8 mouse cellular contexts compared by ENCODE assay signal in genomic region chr12:86984194-86984555, GRCm38 (mm10). TPM values are rescaled to one million over a fixed set of nuclear protein-coding genes. Genes with fewer than 3 reads are reported as not detected.
DNase-seq lines count a peak whose midpoint lies in the region; ATAC-seq and TF ChIP-seq lines count a peak whose summit lies in the region.
"Had no signal": no experiment of that assay in that cellular context is flagged by ENCODE, and none has a peak within 500 bp of the region (broad histone marks: within the 10 kb centered on the region; RNA-seq: fewer than 3 reads in every experiment).

No protein-coding gene starts in this region.

- H3K36me3 ChIP-seq in lung, postnatal 0 days (ENCODE audit: insufficient read depth, low read length) = no peaks in the 10 kb centered on the region
- H3K36me3 ChIP-seq in hindbrain, embryonic 15.5 days = no peaks in the 10 kb centered on the region
- H3K36me3 ChIP-seq in midbrain, embryonic 12.5 days = no peaks in the 10 kb centered on the region

- intact Hi-C loops in left cerebral cortex, postnatal 25 days (cut with DNase I) = loop anchor here (5.0 kb wide), 1 partner anchor 68 kb away; no protein-coding TSS in a partner anchor

- no peak overlapping the region for H3K27ac ChIP-seq in lung, postnatal 0 days (ENCODE audit: low read length)
- no peak overlapping the region for H3K27ac ChIP-seq in hindbrain, embryonic 15.5 days (replicated peaks)
- no peak overlapping the region for H3K27ac ChIP-seq in midbrain, embryonic 12.5 days (replicated peaks)

- no peak for TF ChIP-seq EP300 in lung, postnatal 0 days (IDR thresholded peaks at IDR 0.05)

- H3K4me1 ChIP-seq in lung, postnatal 0 days (ENCODE audit: insufficient read depth, low read depth, low read length) = no peaks in the 10 kb centered on the region
- H3K4me1 ChIP-seq in lung, adult 2 months (ENCODE audit: control insufficient read depth, insufficient read depth, low read length) = no peaks in the 10 kb centered on the region
- peaks cover 22% of the 10 kb centered on the region for H3K4me1 ChIP-seq in hindbrain, embryonic 15.5 days (replicated peaks)
- H3K4me1 ChIP-seq in midbrain, embryonic 12.5 days = peaks cover 15% of the 10 kb centered on the region

- 3% methylated on average over 6 of the region's 6 CpGs for WGBS in lung, postnatal 0 days
- 4% methylated on average over 6 of the region's 6 CpGs for WGBS in lung, adult 2 months
- 4% methylated on average over 6 of the region's 6 CpGs for WGBS in hindbrain, embryonic 15.5 days
- WGBS in midbrain, embryonic 12.5 days = 6% methylated on average over 6 of the region's 6 CpGs

- peaks cover 18% of the 10 kb centered on the region for H3K27me3 ChIP-seq in lung, postnatal 0 days (replicated peaks; ENCODE audit: insufficient read depth, low read length)
- peaks cover 31% of the 10 kb centered on the region for H3K27me3 ChIP-seq in hindbrain, embryonic 15.5 days
- peaks cover 96% of the 10 kb centered on the region for H3K27me3 ChIP-seq in midbrain, embryonic 12.5 days

- peak; percentile 34 for DNase-seq in lung, postnatal 0 days (ENCODE audit: low spot score)
- no peak for DNase-seq in lung, adult 2 months
- DNase-seq in adrenal gland, postnatal 10 days = peak; percentile 79
- no peak for DNase-seq in left cerebral cortex, postnatal 25 days (ENCODE audit: low spot score in 2 of 2)
- no peak for DNase-seq in T-cell, adult 2 months (ENCODE audit: low spot score)

- H3K9ac ChIP-seq in lung, postnatal 0 days (replicated peaks; ENCODE audit: low read depth) = no peak overlapping the region
- no peak overlapping the region; the same call in 1 of the 2 replicates for H3K9ac ChIP-seq in hindbrain, embryonic 15.5 days
- H3K9ac ChIP-seq in midbrain, embryonic 12.5 days (replicated peaks) = no peak overlapping the region

- H3K4me2 ChIP-seq in lung, postnatal 0 days (replicated peaks; ENCODE audit: low read depth, low read length) = no peak overlapping the region
- peak overlapping the region; percentile 46 for H3K4me2 ChIP-seq in hindbrain, embryonic 15.5 days
- H3K4me2 ChIP-seq in midbrain, embryonic 12.5 days (replicated peaks) = peak overlapping the region; percentile 51

- TF ChIP-seq CTCF in lung, postnatal 0 days (IDR thresholded peaks at IDR 0.05) = no peak
- TF ChIP-seq CTCF in lung, adult 2 months (IDR thresholded peaks at IDR 0.05; ENCODE audit: insufficient read depth, low read length) = no peak

- no peaks in the 10 kb centered on the region for H3K9me3 ChIP-seq in lung, postnatal 0 days (ENCODE audit: low read length)
- H3K9me3 ChIP-seq in hindbrain, embryonic 15.5 days = no peaks in the 10 kb centered on the region
- no peaks in the 10 kb centered on the region for H3K9me3 ChIP-seq in midbrain, embryonic 12.5 days

- ATAC-seq in lung, postnatal 0 days = peak; percentile 59
- no peak for ATAC-seq in hindbrain, embryonic 15.5 days (ENCODE audit: low FRiP score, low read depth)
- ATAC-seq in midbrain, embryonic 12.5 days (ENCODE audit: low FRiP score, low read depth) = no peak

- no peak overlapping the region for H3K4me3 ChIP-seq in lung, postnatal 0 days (ENCODE audit: low read depth, low read length)
- H3K4me3 ChIP-seq in lung, adult 2 months (replicated peaks; ENCODE audit: extremely low read depth, low read depth, low read length) = no peak overlapping the region
- H3K4me3 ChIP-seq in hindbrain, embryonic 15.5 days = no peak overlapping the region
- H3K4me3 ChIP-seq in midbrain, embryonic 12.5 days = no peak overlapping the region

- TF ChIP-seq POLR2A in lung, adult 2 months (IDR thresholded peaks at IDR 0.05; ENCODE audit: borderline replicate concordance, extremely low read depth, low read depth, low read length) = no peak

RNA-seq across cellular contexts. Expression of gene Zdhhc22, which starts 6.1 kb away (rescaled TPM):
- 0.04 TPM in 1 of 2 replicates, not detected in the other for polyA plus RNA-seq in lung, postnatal 0 days (2015; fragmentation: Nextera tagmentation; extraction: Ambion mirVana)
- 0.03 TPM in 1 of 2 replicates, not detected in the other for polyA plus RNA-seq in lung, adult 2 months (2012; rRNA removed)
- total RNA-seq in adrenal gland, postnatal 10 days (2021) = under 1 TPM; 0.54 to 0.85 TPM
- 21.8 and 22.0 TPM in 2 replicates for polyA plus RNA-seq in hindbrain, embryonic 15.5 days (2015; fragmentation: Nextera tagmentation; extraction: Ambion mirVana)
- polyA plus RNA-seq in midbrain, embryonic 12.5 days (2016; fragmentation: Nextera tagmentation; extraction: Ambion mirVana) = 0.98 and 1.9 TPM in 2 replicates
- 10 to 100 TPM; 51.9 to 54.0 TPM for total RNA-seq in left cerebral cortex, postnatal 25 days (2021)
- polyA plus RNA-seq: liver, embryonic 16.5 days had no signal

RNA-seq across cellular contexts. Expression of gene Tmem63c, which starts 37.0 kb away (rescaled TPM):
- 0.11 and 0.12 TPM in 2 replicates for polyA plus RNA-seq in lung, postnatal 0 days (2015; fragmentation: Nextera tagmentation; extraction: Ambion mirVana)
- polyA plus RNA-seq in lung, adult 2 months (2012; rRNA removed) = 0.16 and 0.22 TPM in 2 replicates
- 1 to 10 TPM in 1 of 2 experiments, under 1 TPM in 1; 0.93 to 1.2 TPM for total RNA-seq in adrenal gland, postnatal 10 days (2021)
- 10.3 and 11.1 TPM in 2 replicates for polyA plus RNA-seq in hindbrain, embryonic 15.5 days (2015; fragmentation: Nextera tagmentation; extraction: Ambion mirVana)
- 1.5 and 1.7 TPM in 2 replicates for polyA plus RNA-seq in midbrain, embryonic 12.5 days (2016; fragmentation: Nextera tagmentation; extraction: Ambion mirVana)
- 10 to 100 TPM; 42.0 to 45.8 TPM for total RNA-seq in left cerebral cortex, postnatal 25 days (2021)
- polyA plus RNA-seq: liver, embryonic 16.5 days had no signal

RNA-seq across cellular contexts. Expression of gene Cipc, which starts 37.3 kb away (rescaled TPM):
- polyA plus RNA-seq in lung, postnatal 0 days (2015; fragmentation: Nextera tagmentation; extraction: Ambion mirVana) = 12.5 and 14.8 TPM in 2 replicates
- 27.2 and 33.9 TPM in 2 replicates for polyA plus RNA-seq in lung, adult 2 months (2012; rRNA removed)
- total RNA-seq in adrenal gland, postnatal 10 days (2021) = 10 to 100 TPM; 21.0 to 23.7 TPM
- polyA plus RNA-seq in hindbrain, embryonic 15.5 days (2015; fragmentation: Nextera tagmentation; extraction: Ambion mirVana) = 45.1 and 46.1 TPM in 2 replicates
- 44.3 and 46.4 TPM in 2 replicates for polyA plus RNA-seq in midbrain, embryonic 12.5 days (2016; fragmentation: Nextera tagmentation; extraction: Ambion mirVana)
- 10 to 100 TPM; 79.9 to 87.8 TPM for total RNA-seq in left cerebral cortex, postnatal 25 days (2021)

Comparison
In these comparisons a context has a peak if more than half of its experiments do, and no peak if none do; other contexts are left out.
1. DNase-seq: peak in lung, postnatal 0 days (single experiment) and adrenal gland, postnatal 10 days (single experiment); none in lung, adult 2 months (single experiment), left cerebral cortex, postnatal 25 days (0 of 2) and T-cell, adult 2 months (single experiment).